Mouse (Mus musculus): ENCODE results near the gene Fkbp10. TPM values are rescaled to one million over a fixed set of nuclear protein-coding genes. Genes with fewer than 3 reads are reported as not detected.

Gene Fkbp10
- polyA plus RNA-seq, 1 experiment from 2014 or later = 7.8 TPM

GRCm38 (mm10) chr11:100402682-100403081 is 12.8 kb upstream of the Fkbp10 start:
- no peak overlapping the region for H3K27ac ChIP-seq (replicated peaks)
- no peak overlapping the region for H3K9ac ChIP-seq
- 41% methylated on average over 2 of the region's 2 CpGs for WGBS (ENCODE audit: insufficient replicate concordance)
- ATAC-seq (ENCODE audit: insufficient read depth) = no peak
- peaks cover 18% of the 10 kb centered on the region for H3K4me1 ChIP-seq (replicated peaks)
- H3K36me3 ChIP-seq (replicated peaks) = no peaks in the 10 kb centered on the region
- no peak overlapping the region for H3K4me3 ChIP-seq (replicated peaks)
- H3K4me2 ChIP-seq = no peak overlapping the region
- no peaks in the 10 kb centered on the region for H3K9me3 ChIP-seq (replicated peaks)
- peaks cover 1% of the 10 kb centered on the region; the same call in 1 of the 2 replicates for H3K27me3 ChIP-seq

DNA sequence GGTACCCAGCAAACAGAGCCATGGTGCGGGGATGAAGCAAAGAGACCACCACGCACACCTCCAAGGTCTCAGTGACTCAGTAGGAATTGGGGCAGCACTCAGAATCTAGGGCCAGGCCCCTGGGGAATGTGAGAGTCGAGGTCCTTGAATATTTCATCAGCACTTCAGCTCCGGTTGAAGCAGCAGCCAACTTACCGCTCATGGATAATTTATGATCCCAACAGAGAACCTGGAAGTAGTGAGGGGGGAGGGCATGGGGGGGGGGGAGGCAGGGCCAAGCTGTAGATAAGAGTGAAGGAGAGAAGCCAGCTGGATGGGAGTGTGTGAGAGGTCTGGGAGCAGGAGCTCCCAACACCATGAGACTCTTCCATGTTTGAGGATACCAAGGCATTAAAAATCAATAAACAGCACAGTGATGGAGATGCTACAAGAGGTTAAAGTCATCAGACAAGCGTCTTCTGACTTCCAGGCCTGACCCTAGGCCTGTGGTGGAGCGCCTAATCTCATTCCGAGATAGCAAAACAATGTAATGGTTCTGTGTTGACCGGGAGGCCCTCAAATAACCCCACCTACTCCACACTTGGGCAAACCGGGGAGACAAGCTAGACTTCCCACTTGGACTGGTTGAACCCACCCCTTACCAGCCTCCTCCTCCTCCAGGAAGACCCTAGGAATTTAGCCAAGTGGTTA is 11.9 kb upstream of the Fkbp10 start:
- Histone ChIP-seq H3K27ac (replicated peaks) (no peak overlapping the region), H3K9ac (no peak overlapping the region), H3K4me3 (replicated peaks) (no peak overlapping the region), H3K4me2 (no peak overlapping the region), H3K27me3 (no peaks in the 10 kb centered on the region), H3K4me1 (replicated peaks) (peaks cover 14% of the 10 kb centered on the region), H3K9me3 (replicated peaks) (no peaks in the 10 kb centered on the region), H3K36me3 (replicated peaks) (no peaks in the 10 kb centered on the region)
- no peak for ATAC-seq (ENCODE audit: insufficient read depth)
- WGBS (ENCODE audit: insufficient replicate concordance) = 51% methylated on average over 10 of the region's 10 CpGs

DNA sequence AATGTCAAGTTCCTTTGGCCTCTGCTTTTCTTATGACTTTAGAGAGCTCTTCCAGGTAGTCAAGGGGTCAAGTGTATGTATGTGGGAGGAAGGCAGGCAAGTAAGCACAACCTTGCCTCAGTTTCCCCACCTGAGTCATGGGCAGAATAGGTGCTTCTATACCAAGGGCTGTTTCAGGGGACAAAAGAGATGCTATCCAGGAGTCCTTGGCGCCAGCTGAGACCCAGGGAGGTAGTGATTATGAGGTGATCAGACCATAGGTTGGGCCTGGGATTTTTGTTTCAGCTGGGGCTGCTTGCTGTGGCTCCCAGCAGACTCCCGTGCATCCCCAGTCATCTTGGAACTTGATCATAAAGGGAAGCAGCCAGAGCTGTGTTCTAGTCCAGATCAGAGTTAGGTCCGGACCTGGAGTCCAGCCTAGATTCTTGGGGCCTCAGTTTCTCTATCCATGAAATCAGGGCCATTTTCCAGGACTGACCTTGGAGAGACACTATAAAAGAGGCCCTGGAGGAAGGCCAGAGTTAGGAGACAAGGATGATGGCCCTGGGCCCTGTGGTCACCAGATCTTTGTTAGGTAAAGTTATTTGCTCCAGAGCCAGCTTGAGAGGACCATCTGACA is 10.9 kb upstream of the Fkbp10 start:
- Histone ChIP-seq H3K27me3 (no peaks in the 10 kb centered on the region), H3K4me2 (no peak overlapping the region), H3K4me3 (replicated peaks) (no peak overlapping the region), H3K36me3 (replicated peaks) (no peaks in the 10 kb centered on the region), H3K9ac (no peak overlapping the region), H3K4me1 (replicated peaks) (peaks cover 14% of the 10 kb centered on the region), H3K27ac (replicated peaks) (no peak overlapping the region), H3K9me3 (replicated peaks) (no peaks in the 10 kb centered on the region)
- 60% methylated on average over 3 of the region's 3 CpGs for whole genome bisulfite sequencing (ENCODE audit: insufficient replicate concordance)
- no peak for ATAC-seq (ENCODE audit: insufficient read depth)

DNA sequence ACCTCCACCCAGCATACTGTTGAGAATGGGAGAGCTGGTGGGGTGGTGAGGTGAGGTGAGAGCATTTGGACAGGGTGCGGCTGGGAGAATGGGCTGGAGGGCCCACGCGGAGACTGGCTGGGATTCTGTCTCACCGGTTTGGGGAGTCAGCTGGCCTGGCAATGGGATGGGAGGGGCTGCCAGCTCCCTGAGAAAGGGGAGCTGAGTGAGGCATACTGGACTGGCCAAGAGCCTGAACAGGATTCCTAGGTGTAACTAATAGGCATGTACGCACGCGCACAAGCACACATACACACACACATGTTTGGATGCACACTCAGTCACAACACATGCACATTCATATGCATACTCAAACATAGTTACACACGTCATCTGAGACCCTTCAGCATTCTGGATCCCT is 9.2 kb upstream of the Fkbp10 start:
- Histone ChIP-seq H3K4me2 (no peak overlapping the region), H3K4me3 (replicated peaks) (no peak overlapping the region), H3K9ac (no peak overlapping the region), H3K36me3 (replicated peaks) (no peaks in the 10 kb centered on the region), H3K27ac (replicated peaks) (no peak overlapping the region), H3K27me3 (0 out of 2 replicates have a peak, but pooled peaks cover 4% of the 10 kb centered on the region), H3K4me1 (replicated peaks) (peaks cover 14% of the 10 kb centered on the region), H3K9me3 (replicated peaks) (no peaks in the 10 kb centered on the region)
- WGBS (ENCODE audit: insufficient replicate concordance) = 76% methylated on average over 8 of the region's 8 CpGs
- ATAC-seq (ENCODE audit: insufficient read depth) = no peak

DNA sequence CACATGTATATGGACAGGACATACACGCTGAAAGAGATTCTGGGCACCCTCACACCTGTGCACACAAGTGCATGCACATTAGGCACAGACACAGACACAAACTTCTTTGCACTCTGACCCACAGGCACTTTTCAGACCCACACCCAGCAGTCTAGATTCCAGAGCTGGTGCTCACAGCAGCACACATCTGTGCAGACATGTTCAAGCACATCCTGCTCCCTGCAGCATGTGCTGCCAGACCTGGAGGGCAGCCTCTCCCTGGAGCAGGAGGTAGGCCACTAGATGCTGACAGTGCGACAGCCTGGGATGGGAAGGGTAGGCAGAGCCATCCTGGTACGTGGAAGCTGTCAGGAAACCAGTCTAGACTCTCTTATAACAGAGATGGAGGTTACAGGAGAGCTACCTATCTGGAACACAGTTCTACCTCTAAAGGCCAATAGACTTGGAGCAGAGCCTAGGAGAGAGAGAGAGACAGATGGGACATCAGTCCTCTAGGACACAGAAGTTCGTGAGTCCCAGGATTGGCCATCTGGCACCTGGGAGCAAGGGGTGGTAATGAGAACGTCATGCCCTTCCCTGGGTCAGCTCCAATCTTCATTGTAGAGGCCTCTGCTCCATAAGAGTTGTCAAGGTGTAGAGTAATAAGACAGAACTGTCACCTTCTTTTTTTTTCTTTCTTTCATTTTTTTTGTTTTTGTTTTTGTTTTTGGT is 8.3 kb upstream of the Fkbp10 start:
- H3K4me3 ChIP-seq (replicated peaks) = no peak overlapping the region
- no peak overlapping the region for H3K27ac ChIP-seq (replicated peaks)
- peaks cover 7% of the 10 kb centered on the region for H3K4me1 ChIP-seq (replicated peaks)
- 62% methylated on average over 5 of the region's 5 CpGs for WGBS (ENCODE audit: insufficient replicate concordance)
- H3K27me3 ChIP-seq = peaks cover 8% of the 10 kb centered on the region; the same call in 1 of the 2 replicates
- no peak for ATAC-seq (ENCODE audit: insufficient read depth)
- no peak overlapping the region for H3K9ac ChIP-seq
- H3K4me2 ChIP-seq = no peak overlapping the region
- H3K36me3 ChIP-seq (replicated peaks) = no peaks in the 10 kb centered on the region
- H3K9me3 ChIP-seq (replicated peaks) = no peaks in the 10 kb centered on the region

GRCm38 (mm10) chr11:100408076-100408834 is 7.2 kb upstream of the Fkbp10 start:
- 38% methylated on average over 10 of the region's 10 CpGs for WGBS (ENCODE audit: insufficient replicate concordance)
- ATAC-seq (ENCODE audit: insufficient read depth) = no peak
- no peak overlapping the region for H3K4me2 ChIP-seq
- no peak overlapping the region for H3K4me3 ChIP-seq (replicated peaks)
- peaks cover 19% of the 10 kb centered on the region for H3K27me3 ChIP-seq
- H3K9me3 ChIP-seq (replicated peaks) = no peaks in the 10 kb centered on the region
- no peaks in the 10 kb centered on the region for H3K4me1 ChIP-seq (replicated peaks)
- H3K9ac ChIP-seq = no peak overlapping the region
- no peaks in the 10 kb centered on the region for H3K36me3 ChIP-seq (replicated peaks)
- no peak overlapping the region for H3K27ac ChIP-seq (replicated peaks)

GRCm38 (mm10) chr11:100408835-100409462 is 6.5 kb upstream of the Fkbp10 start:
- H3K4me3 ChIP-seq (replicated peaks) = no peak overlapping the region
- H3K27ac ChIP-seq (replicated peaks) = no peak overlapping the region
- 0 out of 2 replicates have a peak, but pooled peaks cover 3% of the 10 kb centered on the region for H3K4me1 ChIP-seq (replicated peaks)
- peaks cover 26% of the 10 kb centered on the region for H3K27me3 ChIP-seq
- H3K36me3 ChIP-seq (replicated peaks) = no peaks in the 10 kb centered on the region
- no peak overlapping the region for H3K9ac ChIP-seq
- H3K4me2 ChIP-seq = no peak overlapping the region
- H3K9me3 ChIP-seq (replicated peaks) = no peaks in the 10 kb centered on the region
- no peak for ATAC-seq (ENCODE audit: insufficient read depth)
- 70% methylated on average over 12 of the region's 12 CpGs for WGBS (ENCODE audit: insufficient replicate concordance)

DNA sequence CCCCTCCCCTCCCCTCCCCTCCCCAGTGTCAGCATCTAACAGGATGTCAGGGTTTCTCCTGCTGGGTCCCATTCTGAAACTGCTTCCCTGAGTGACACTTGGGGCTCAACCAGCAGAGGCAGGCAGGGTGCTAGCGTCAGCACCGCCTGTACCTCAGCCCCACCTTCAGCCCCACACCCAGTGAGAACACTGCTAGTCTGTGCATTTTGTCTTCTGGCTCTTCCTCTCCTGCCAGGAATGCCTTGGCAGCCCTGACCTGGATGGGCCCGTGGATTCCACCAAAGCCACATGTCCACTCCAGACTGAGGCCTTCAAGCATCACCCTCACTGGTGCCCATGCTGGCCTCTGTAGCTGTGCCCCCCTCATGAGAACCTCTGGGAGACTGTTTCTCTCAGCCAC is 5.8 kb upstream of the Fkbp10 start:
- ATAC-seq (ENCODE audit: insufficient read depth) = no peak
- H3K4me1 ChIP-seq (replicated peaks) = peaks cover 9% of the 10 kb centered on the region
- H3K27me3 ChIP-seq = peaks cover 34% of the 10 kb centered on the region
- no peak overlapping the region for H3K27ac ChIP-seq (replicated peaks)
- WGBS (ENCODE audit: insufficient replicate concordance) = 71% methylated on average over 3 of the region's 3 CpGs
- no peak overlapping the region for H3K9ac ChIP-seq
- no peaks in the 10 kb centered on the region for H3K36me3 ChIP-seq (replicated peaks)
- no peak overlapping the region for H3K4me3 ChIP-seq (replicated peaks)
- H3K9me3 ChIP-seq (replicated peaks) = no peaks in the 10 kb centered on the region
- H3K4me2 ChIP-seq = no peak overlapping the region

GRCm38 (mm10) chr11:100411736-100412135 is 3.8 kb upstream of the Fkbp10 start:
- Histone ChIP-seq H3K9ac (no peak overlapping the region), H3K36me3 (replicated peaks) (no peaks in the 10 kb centered on the region), H3K27ac (replicated peaks) (no peak overlapping the region), H3K27me3 (peaks cover 54% of the 10 kb centered on the region), H3K4me3 (replicated peaks) (no peak overlapping the region), H3K4me2 (no peak overlapping the region), H3K9me3 (replicated peaks) (no peaks in the 10 kb centered on the region), H3K4me1 (replicated peaks) (peaks cover 13% of the 10 kb centered on the region)
- ATAC-seq (ENCODE audit: insufficient read depth) = no peak
- 53% methylated on average over 11 of the region's 11 CpGs for WGBS (ENCODE audit: insufficient replicate concordance)

- no peak overlapping the region for H3K27ac ChIP-seq (replicated peaks)
- H3K4me3 ChIP-seq (replicated peaks) = peak overlapping the region; percentile 57
Observed at GRCm38 (mm10) chr11:100413541-100413940, 2.0 kb upstream of the Fkbp10 start.

More at GRCm38 (mm10) chr11:100413541-100413940, 2.0 kb upstream of the Fkbp10 start:
- Histone ChIP-seq H3K4me1 (replicated peaks) (peaks cover 13% of the 10 kb centered on the region), H3K27me3 (peaks cover 62% of the 10 kb centered on the region), H3K9me3 (replicated peaks) (no peaks in the 10 kb centered on the region), H3K4me2 (peak overlapping the region; percentile 67), H3K9ac (no peak overlapping the region), H3K36me3 (replicated peaks) (no peaks in the 10 kb centered on the region)
- 69% methylated on average over 11 of the region's 11 CpGs for WGBS (ENCODE audit: insufficient replicate concordance)
- no peak for ATAC-seq (ENCODE audit: insufficient read depth)
